Mouse (Mus musculus) stomach, embryonic 16.5 days (tissue): ENCODE data around the gene Pold4. TPM values are rescaled to one million over a fixed set of nuclear protein-coding genes. Genes with fewer than 3 reads are reported as not detected.

Experiments
- ATAC-seq: fragments of 200-750 bp; cut with Nextera tagmentation; 2 replicates; pipeline ENCODE4 v1.8.0; 2017; ENCODE audit warnings: moderate number of reproducible peaks, moderate TSS enrichment; ENCODE audit not compliant: insufficient read depth, low FRiP score
- H3K27ac ChIP-seq: fragments of 300-500 bp; sonication (generic); 2 replicates; pipeline ENCODE4 v1.5.1; 2014; ENCODE audit warnings: low read length
- H3K27me3 ChIP-seq: fragments of 300-500 bp; sonication (generic); 2 replicates; pipeline ENCODE4 v1.6.1; 2014; ENCODE audit warnings: low read length, control low read depth, mixed read lengths; ENCODE audit not compliant: control insufficient read depth, insufficient read depth
- H3K36me3 ChIP-seq: fragments of 300-500 bp; sonication (generic); 2 replicates; pipeline ENCODE4 v1.6.1; 2014; ENCODE audit warnings: low read length; ENCODE audit not compliant: control insufficient read depth, insufficient read depth
- H3K4me1 ChIP-seq: fragments of 300-500 bp; sonication (generic); 2 replicates; pipeline ENCODE4 v1.6.1; 2014; ENCODE audit warnings: low read length, control low read depth, mixed read lengths; ENCODE audit not compliant: control insufficient read depth, insufficient read depth
- H3K4me2 ChIP-seq: fragments of 300-500 bp; sonication (generic); 2 replicates; pipeline ENCODE4 v1.6.1; 2014; ENCODE audit warnings: low read depth, low read length, mixed read lengths
- H3K4me3 ChIP-seq: fragments of 300-500 bp; sonication (generic); replicated peaks from 2 replicates; pipeline ENCODE4 v1.5.1; 2014; ENCODE audit warnings: mild to moderate bottlenecking, low read length
- H3K9ac ChIP-seq: fragments of 300-500 bp; sonication (generic); 2 replicates; pipeline ENCODE4 v1.6.1; 2014; ENCODE audit warnings: low read length
- H3K9me3 ChIP-seq: fragments of 300-500 bp; sonication (generic); replicated peaks from 2 replicates; pipeline ENCODE4 v1.6.1; 2016; ENCODE audit warnings: low read length, control low read depth; ENCODE audit not compliant: control insufficient read depth
- WGBS: fragments of 180-500 bp; shearing (Covaris S2); extraction: QIAGEN DNeasy Blood & Tissue Kit; methylation state at CpG from one replicate; pipeline ENCODE4 v1.1.7; 2014; 5-methylcytosine and 5-hydroxymethylcytosine counted together
- microRNA-seq: library from miRNA; unstranded; fragments of <30 nt; microRNA quantifications from one replicate; pipeline ENCODE4, GENCODE M21; 2016
- polyA plus RNA-seq: library from polyadenylated mRNA; unstranded; fragments of >200 nt; fragmentation: Nextera tagmentation; extraction: Ambion mirVana; gene quantifications from 2 replicates; pipeline ENCODE4 v1.2.1, GENCODE M21; 2015

Gene Pold4
- polyA plus RNA-seq, 1 experiment from 2014 or later = 36.3 TPM

GRCm38 (mm10) chr19:4268566-4269361, 37.1 kb downstream of the Pold4 start, which contains the start of gene Ssh3:
Ssh3 (minus strand) TSS chr19:4269180.
- Histone ChIP-seq H3K27ac (peak within 1 kb of the TSS; percentile 79), H3K27me3 (no peaks in the 10 kb centered on the region), H3K4me3 (peak within 1 kb of the TSS; percentile 61), H3K4me2 (peak within 1 kb of the TSS; percentile 61), H3K9ac (peak within 1 kb of the TSS; percentile 79), H3K4me1 (peaks cover 7% of the 10 kb centered on the region; the same call in 1 of the 2 replicates), H3K9me3 (no peaks in the 10 kb centered on the region), H3K36me3 (no peaks in the 10 kb centered on the region)
- ATAC-seq = peak; percentile 93
- WGBS = 6% methylated on average over 46 of the region's 46 CpGs

DNA sequence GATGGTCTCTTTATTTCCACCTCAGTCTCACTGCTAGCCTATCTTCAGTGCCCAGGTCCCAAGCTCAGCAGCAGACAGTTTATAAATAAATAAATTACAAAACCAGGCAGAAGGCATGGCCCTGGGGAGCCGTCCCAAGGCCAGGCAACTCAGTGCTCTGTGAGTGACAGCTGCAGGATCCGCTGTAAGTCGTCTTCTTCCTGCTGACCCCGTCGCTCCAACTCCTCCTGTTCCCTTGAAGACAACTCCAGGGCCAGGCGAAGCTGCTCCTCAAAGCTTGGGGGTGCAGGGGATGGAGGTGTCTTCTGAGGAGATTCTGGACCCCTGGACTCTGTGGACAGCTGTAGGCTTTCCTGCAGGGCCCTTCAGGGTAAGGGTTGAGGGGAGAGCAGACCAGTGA, 38.5 kb downstream of the Pold4 start:
- Histone ChIP-seq H3K4me2 (no peak overlapping the region), H3K27ac (no peak overlapping the region), H3K9me3 (no peaks in the 10 kb centered on the region), H3K4me1 (0 out of 2 replicates have a peak, but pooled peaks cover 3% of the 10 kb centered on the region), H3K36me3 (no peaks in the 10 kb centered on the region), H3K9ac (no peak overlapping the region), H3K4me3 (no peak overlapping the region), H3K27me3 (no peaks in the 10 kb centered on the region)
- no peak for ATAC-seq
- WGBS = 74% methylated on average over 6 of the region's 6 CpGs

DNA sequence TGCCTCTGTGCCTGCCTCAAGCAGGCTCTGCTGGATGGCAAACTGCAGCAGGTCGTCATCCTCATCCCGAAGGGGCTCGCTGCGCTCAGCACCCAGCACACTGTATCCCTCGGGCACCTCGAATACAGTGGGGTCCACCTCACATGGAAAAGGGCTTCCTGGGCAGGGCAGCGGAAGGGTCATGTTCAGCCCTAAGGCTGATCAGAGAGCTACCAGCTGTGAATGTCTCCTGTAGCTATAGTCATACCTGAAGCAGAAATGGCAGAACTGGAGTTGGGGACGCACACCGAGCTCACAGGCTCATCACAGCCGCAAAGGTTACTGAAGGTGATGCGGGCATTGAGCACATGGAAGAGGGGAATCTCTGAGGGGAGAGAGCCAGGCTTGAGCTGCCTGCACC, 39.3 kb downstream of the Pold4 start:
- WGBS = 94% methylated on average over 11 of the region's 11 CpGs
- ATAC-seq = no peak
- Histone ChIP-seq H3K9me3 (peaks cover 2% of the 10 kb centered on the region; the same call in 1 of the 2 replicates), H3K9ac (no peak overlapping the region), H3K4me1 (0 out of 2 replicates have a peak, but pooled peaks cover 3% of the 10 kb centered on the region), H3K36me3 (no peaks in the 10 kb centered on the region), H3K27ac (no peak overlapping the region), H3K4me3 (no peak overlapping the region), H3K27me3 (no peaks in the 10 kb centered on the region), H3K4me2 (no peak overlapping the region)

GRCm38 (mm10) chr19:4279487-4279886, 47.8 kb downstream of the Pold4 start:
- 98% methylated on average over 1 of the region's 1 CpGs for WGBS

DNA sequence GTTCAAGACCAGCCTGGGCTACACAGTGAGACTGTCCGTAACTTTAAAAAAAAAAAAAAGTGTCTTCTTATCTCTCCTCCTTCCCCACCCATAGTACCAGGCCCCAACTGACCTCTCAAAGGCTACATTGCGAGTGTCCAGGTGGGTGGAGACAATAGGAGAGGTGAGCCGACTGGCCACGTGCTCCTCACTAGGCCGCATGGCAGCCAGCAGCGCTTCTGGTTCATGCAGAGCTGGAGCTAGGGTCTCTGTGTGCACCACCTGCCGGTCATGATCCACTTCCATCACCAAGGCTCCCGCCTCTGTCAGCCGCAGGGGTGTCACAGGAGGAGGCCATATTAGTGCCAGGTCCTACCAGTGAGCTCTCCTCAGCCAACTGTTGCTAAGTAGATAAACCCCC, 48.7 kb downstream of the Pold4 start:
- WGBS = 90% methylated on average over 9 of the region's 9 CpGs
- Histone ChIP-seq H3K36me3 (peaks cover 5% of the 10 kb centered on the region), H3K27me3 (no peaks in the 10 kb centered on the region), H3K4me2 (no peak overlapping the region), H3K4me1 (0 out of 2 replicates have a peak, but pooled peaks cover 4% of the 10 kb centered on the region), H3K27ac (no peak overlapping the region), H3K4me3 (no peak overlapping the region), H3K9me3 (peaks cover 7% of the 10 kb centered on the region; the same call in 1 of the 2 replicates), H3K9ac (no peak overlapping the region)
- ATAC-seq = no peak

More at GRCm38 (mm10) chr19:4279487-4279886, 47.8 kb downstream of the Pold4 start:
- Histone ChIP-seq H3K27ac (no peak overlapping the region), H3K27me3 (no peaks in the 10 kb centered on the region), H3K4me2 (no peak overlapping the region), H3K9ac (no peak overlapping the region), H3K36me3 (peaks cover 5% of the 10 kb centered on the region; the same call in 1 of the 2 replicates), H3K9me3 (peaks cover 7% of the 10 kb centered on the region; the same call in 1 of the 2 replicates), H3K4me3 (no peak overlapping the region), H3K4me1 (0 out of 2 replicates have a peak, but pooled peaks cover 4% of the 10 kb centered on the region)
- no peak for ATAC-seq

DNA sequence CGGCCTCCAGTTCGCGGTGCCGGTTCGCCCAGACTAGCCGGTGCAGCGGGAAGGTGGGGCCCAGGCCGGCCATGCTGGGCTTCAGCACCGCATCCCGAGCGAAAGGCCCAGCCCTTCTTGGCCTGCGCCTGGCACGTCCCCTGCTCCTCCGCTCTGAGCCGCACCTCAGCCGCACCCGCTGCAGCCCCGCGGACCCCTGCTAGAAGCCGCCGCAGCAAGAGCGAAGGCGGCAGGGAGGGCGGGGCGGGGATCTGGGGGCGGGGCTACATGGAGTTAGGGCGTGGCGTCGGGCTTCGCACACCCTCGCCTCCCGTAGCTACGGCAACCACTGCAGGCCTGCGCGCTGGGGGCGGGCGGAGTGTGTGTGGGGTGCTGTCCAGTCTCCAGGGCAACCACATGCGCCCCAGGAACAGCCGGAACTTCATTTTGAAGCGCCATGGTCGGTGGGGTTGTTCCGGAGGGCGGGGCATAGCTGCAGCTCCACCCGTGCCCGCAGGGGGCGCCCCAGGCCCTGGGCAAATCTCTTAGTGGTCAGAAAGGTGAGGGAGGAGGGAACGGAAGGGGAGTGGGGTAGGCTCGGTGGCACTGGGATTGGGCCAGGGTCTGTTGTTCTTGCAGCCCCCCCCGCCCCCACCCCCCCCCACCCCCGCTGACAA, 51.3 kb downstream of the Pold4 start, which contains the start of gene Ankrd13d:
TSS of gene Ankrd13d (minus strand) at position 240 of the 656 bp plus-strand sequence.
- WGBS = 0% methylated on average over 50 of the region's 50 CpGs
- H3K9me3 ChIP-seq = 0 out of 2 replicates have a peak, but pooled peaks cover 3% of the 10 kb centered on the region
- 0 out of 2 replicates have a peak, but pooled peaks cover 4% of the 10 kb centered on the region for H3K4me1 ChIP-seq
- peak within 1 kb of the TSS; percentile 78 for H3K4me2 ChIP-seq
- H3K9ac ChIP-seq = peak within 1 kb of the TSS; percentile 78
- H3K4me3 ChIP-seq = peak within 1 kb of the TSS; percentile 67
- peaks cover 26% of the 10 kb centered on the region for H3K36me3 ChIP-seq
- ATAC-seq = peak; percentile 95
- no peaks in the 10 kb centered on the region for H3K27me3 ChIP-seq
- H3K27ac ChIP-seq = peak within 1 kb of the TSS; percentile 58

Small RNA genes within 50 kb of the gene (microRNA-seq; reads per million reads assigned to microRNA genes)
- gene Gm26115 = not detected
- gene Mir6985 = 0.66 reads per million

Other genes starting within 250 kb of the Pold4 start
- 7.8 and 10.2 TPM in 2 replicates for gene Acy3, start 245.3 kb upstream of the Pold4 start, polyA plus RNA-seq
- gene Tbx10, start 239.1 kb upstream of the Pold4 start, polyA plus RNA-seq = 0.17 TPM in 1 of 2 replicates, not detected in the other
- gene Nudt8, start 231.3 kb upstream of the Pold4 start, polyA plus RNA-seq = 30.5 and 31.3 TPM in 2 replicates
- gene Gm49405, start 231.3 kb upstream of the Pold4 start, polyA plus RNA-seq = 2.8 and 3.4 TPM in 2 replicates
- 3.8 and 4.8 TPM in 2 replicates for gene Doc2g, start 228.6 kb upstream of the Pold4 start, polyA plus RNA-seq
- 222 and 223 TPM in 2 replicates for gene Ndufv1, start 219.1 kb upstream of the Pold4 start, polyA plus RNA-seq
- 793 and 833 TPM in 2 replicates for gene Gstp1, start 193.9 kb upstream of the Pold4 start, polyA plus RNA-seq
- gene Gstp2, start 185.9 kb upstream of the Pold4 start, polyA plus RNA-seq = 24.2 and 28.7 TPM in 2 replicates
- gene Gstp3, start 172.3 kb upstream of the Pold4 start, polyA plus RNA-seq = 5.3 and 6.1 TPM in 2 replicates
- 2.9 and 4.2 TPM in 2 replicates for gene Cabp2, start 150.3 kb upstream of the Pold4 start, polyA plus RNA-seq
- gene Cdk2ap2, start 134.7 kb upstream of the Pold4 start, polyA plus RNA-seq = 115 and 128 TPM in 2 replicates
- 13.8 and 14.9 TPM in 2 replicates for gene Pitpnm1, start 131.9 kb upstream of the Pold4 start, polyA plus RNA-seq
- gene Aip, start 106.0 kb upstream of the Pold4 start, polyA plus RNA-seq = 86.9 and 90.8 TPM in 2 replicates
- gene Gpr152, start 92.1 kb upstream of the Pold4 start, polyA plus RNA-seq = not detected in 2 replicates
- gene Cabp4, start 87.9 kb upstream of the Pold4 start, polyA plus RNA-seq = 0.12 TPM in 1 of 2 replicates, not detected in the other
- 176 and 182 TPM in 2 replicates for gene Coro1b, start 83.3 kb upstream of the Pold4 start, polyA plus RNA-seq
- gene Ptprcap, start 78.3 kb upstream of the Pold4 start, polyA plus RNA-seq = 5.8 and 6.2 TPM in 2 replicates
- gene Rps6kb2, start 68.5 kb upstream of the Pold4 start, polyA plus RNA-seq = 50.2 and 60.4 TPM in 2 replicates
- gene Carns1, start 56.4 kb upstream of the Pold4 start, polyA plus RNA-seq = 1.8 and 3.1 TPM in 2 replicates
- 3.6 and 3.8 TPM in 2 replicates for gene Tbc1d10c, start 40.6 kb upstream of the Pold4 start, polyA plus RNA-seq
- gene Ppp1ca, start 39.8 kb upstream of the Pold4 start, polyA plus RNA-seq = 727 and 779 TPM in 2 replicates
- gene Rad9a, start 30.2 kb upstream of the Pold4 start, polyA plus RNA-seq = 26.2 and 26.7 TPM in 2 replicates
- gene Clcf1, start 17.7 kb upstream of the Pold4 start, polyA plus RNA-seq = 5.3 and 6.3 TPM in 2 replicates
- gene AC109138.7, start 17.5 kb upstream of the Pold4 start, polyA plus RNA-seq = not detected in 2 replicates
- gene Ssh3, start 37.3 kb downstream of the Pold4 start, polyA plus RNA-seq = 44.5 and 53.2 TPM in 2 replicates
- gene Ankrd13d, start 51.2 kb downstream of the Pold4 start, polyA plus RNA-seq = 10.9 and 11.9 TPM in 2 replicates
- 18.0 and 20.0 TPM in 2 replicates for gene Grk2, start 74.3 kb downstream of the Pold4 start, polyA plus RNA-seq
- gene Kdm2a, start 166.4 kb downstream of the Pold4 start, polyA plus RNA-seq = 35.9 and 37.0 TPM in 2 replicates
- 24.3 and 36.4 TPM in 2 replicates for gene Rhod, start 207.5 kb downstream of the Pold4 start, polyA plus RNA-seq
- gene Syt12, start 245.5 kb downstream of the Pold4 start, polyA plus RNA-seq = 0.75 and 0.96 TPM in 2 replicates